Mouse (Mus musculus) bone marrow, adult 2 months (tissue): ENCODE results near the gene Tagap1. TPM values are rescaled to one million over a fixed set of nuclear protein-coding genes. Genes with fewer than 3 reads are reported as not detected.
"Not testable (repeated sequence)": the region's sequence is repeated elsewhere in the genome, so short reads cannot be mapped to it uniquely, and the experiment has no call there.

ENCODE experiments used
- H3K27ac ChIP-seq: fragments of 200-500 bp; 2 replicates; pipeline ENCODE4 v1.5.1; 2012; ENCODE audit warnings: low read depth, mild to moderate bottlenecking, control low read depth, inconsistent platforms, low read length; ENCODE audit not compliant: control insufficient read depth, poor library complexity, insufficient read depth
- H3K4me1 ChIP-seq: fragments of 200-500 bp; 2 replicates; pipeline ENCODE4 v1.6.1; 2011; ENCODE audit warnings: low read length; ENCODE audit not compliant: control insufficient read depth, insufficient read depth
- H3K4me3 ChIP-seq: fragments of 200-500 bp; replicated peaks from 2 replicates; pipeline ENCODE3; 2011; ENCODE audit warnings: mild to moderate bottlenecking, low read depth, low read length, control low read depth; ENCODE audit not compliant: control insufficient read depth
- CTCF ChIP-seq: fragments of 200-500 bp; IDR thresholded peaks from 2 replicates; pipeline ENCODE4 v1.5.1; 2011; ENCODE audit warnings: low read length, control low read depth; ENCODE audit not compliant: control insufficient read depth, insufficient read depth
- WGBS: fragments of 180-500 bp; shearing (Covaris S2); methylation state at CpG from one replicate; pipeline ENCODE4 v1.1.7; 2018; 5-methylcytosine and 5-hydroxymethylcytosine counted together
- polyA plus RNA-seq: library from polyadenylated mRNA; stranded (reverse); fragments of >200 nt; gene quantifications from 2 replicates; pipeline ENCODE4 v1.2.4, GENCODE M21; 2011; ENCODE audit warnings: low replicate concordance; ENCODE audit not compliant: missing spikeins, insufficient read depth, insufficient read length

Tagap1 gene
- polyA plus RNA-seq, 1 experiment = 32.8 TPM

DNA sequence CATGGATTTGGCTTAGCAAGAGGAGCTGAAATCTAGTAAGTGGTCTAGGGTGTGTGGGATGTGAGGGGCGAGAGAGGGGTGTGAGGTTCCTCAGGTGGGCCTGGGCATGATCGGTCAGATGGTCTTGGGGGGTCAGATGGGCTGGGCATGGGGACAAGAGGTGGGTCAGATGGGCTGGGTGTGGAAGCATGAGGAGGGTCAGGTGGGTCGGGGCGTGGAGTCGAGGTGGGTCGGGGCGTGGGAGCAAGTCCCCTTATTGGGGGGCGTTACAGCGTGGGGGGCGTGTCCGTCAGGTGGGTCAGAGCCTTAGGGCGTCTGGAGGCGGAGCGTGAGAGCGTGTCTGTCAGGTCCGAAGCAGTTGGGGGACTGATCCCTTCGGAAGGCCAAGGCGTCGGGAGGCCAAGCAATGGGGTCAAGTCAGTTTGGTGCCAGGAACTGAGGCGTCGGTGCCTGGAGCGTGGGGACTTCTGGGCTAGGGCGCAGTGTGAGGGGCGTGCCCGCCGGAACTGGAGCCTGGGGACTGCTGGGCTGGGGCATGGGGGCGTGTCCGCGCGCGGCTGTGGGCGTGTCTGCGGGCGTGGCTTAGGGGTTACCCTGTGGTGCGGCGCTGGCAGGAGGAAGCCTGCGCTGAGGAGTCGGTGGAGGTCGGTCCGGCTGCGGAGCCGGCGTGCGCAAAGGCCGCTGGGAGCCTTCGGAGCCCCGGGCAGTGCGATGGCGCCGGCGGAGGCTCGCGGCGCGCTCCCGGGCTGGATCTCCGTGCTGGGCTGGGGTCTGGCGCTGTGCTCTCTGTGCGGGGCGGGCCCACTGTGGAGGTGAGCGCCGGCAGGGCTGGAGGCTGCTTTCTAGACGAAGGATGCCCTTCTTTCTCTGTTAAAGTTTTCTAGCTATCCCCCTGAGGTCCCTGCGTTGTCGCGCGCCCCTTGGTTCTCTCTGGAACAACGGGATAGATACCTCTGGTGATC lies 17.6 kb upstream of the Tagap1 start, which contains the start of gene Gm49721:
Gene Gm49721, plus strand, starts transcription at position 618 of the 962 bp plus-strand sequence.
- Histone ChIP-seq H3K4me3 (peak within 1 kb of the TSS; percentile 59), H3K27ac (peak within 1 kb of the TSS; percentile 34)
- H3K4me1 ChIP-seq = not testable (repeated sequence)
- WGBS = 2% methylated on average over 60 of the region's 68 CpGs

DNA sequence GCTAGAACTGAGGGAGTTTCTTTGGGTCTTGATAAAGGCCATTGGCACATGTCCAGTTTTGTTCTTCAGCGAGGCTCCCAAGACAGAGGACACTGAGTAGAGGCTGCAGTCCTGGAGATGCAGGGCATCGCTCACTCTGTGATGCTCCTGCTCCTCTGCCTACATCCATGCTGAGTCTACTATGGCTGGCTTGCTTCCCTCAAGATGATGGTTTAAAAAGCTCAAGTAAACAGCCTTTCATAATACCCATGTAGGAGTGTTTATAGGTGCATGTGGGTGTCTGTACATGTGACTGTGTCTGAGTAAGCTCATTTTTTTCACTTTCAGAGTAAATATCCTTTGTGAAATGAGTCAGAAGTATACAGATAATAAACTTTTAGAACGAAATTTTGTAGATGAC lies 14.0 kb upstream of the Tagap1 start:
- H3K4me3 ChIP-seq, H3K27ac ChIP-seq, H3K4me1 ChIP-seq: not testable (repeated sequence)
- 66% methylated on average over 3 of the region's 3 CpGs for WGBS

GRCm38 (mm10) chr17:6972836-6973396 lies 12.0 kb upstream of the Tagap1 start:
- WGBS = 79% methylated on average over 4 of the region's 4 CpGs
- not testable (repeated sequence) for H3K27ac ChIP-seq, H3K4me3 ChIP-seq, H3K4me1 ChIP-seq

- not testable (repeated sequence) for H3K4me3 ChIP-seq, H3K4me1 ChIP-seq, H3K27ac ChIP-seq
- 81% methylated on average over 8 of the region's 8 CpGs for WGBS
These were observed 10.3 kb upstream of the Tagap1 start for GRCm38 (mm10) chr17:6971238-6971637.

GRCm38 (mm10) chr17:6970334-6970733 lies 9.4 kb upstream of the Tagap1 start, which contains the start of gene Rnaset2b:
Rnaset2b (plus strand) TSS chr17:6970634.
- H3K27ac ChIP-seq, H3K4me3 ChIP-seq, H3K4me1 ChIP-seq: not testable (repeated sequence)
- WGBS = 100% methylated on average over 1 of the region's 8 CpGs

- not testable (repeated sequence) for H3K27ac ChIP-seq, H3K4me3 ChIP-seq, H3K4me1 ChIP-seq
- 25% methylated on average over 1 of the region's 1 CpGs for WGBS
These were observed 6.7 kb upstream of the Tagap1 start for GRCm38 (mm10) chr17:6967673-6968072.

DNA sequence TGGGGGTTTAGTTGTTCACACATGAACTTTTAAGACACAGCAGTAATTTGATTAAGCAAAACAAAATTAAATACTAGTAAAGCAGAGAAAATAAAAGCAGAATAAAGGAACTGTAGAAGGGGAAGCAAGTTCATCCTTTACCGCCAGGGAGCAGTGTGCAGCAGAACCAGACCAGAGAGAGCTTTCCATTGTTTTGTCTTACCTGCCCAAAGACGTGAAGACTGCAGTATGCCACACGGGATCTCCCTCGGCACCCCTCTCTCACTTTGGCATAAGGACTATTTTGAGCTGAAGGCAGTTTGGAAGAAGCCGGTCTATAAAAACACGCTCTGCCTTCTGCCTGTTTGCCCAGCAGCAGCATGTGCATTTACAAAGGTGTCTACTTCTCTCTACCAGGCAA lies 4.4 kb upstream of the Tagap1 start:
- 12% methylated on average over 6 of the region's 6 CpGs for WGBS
- H3K4me3 ChIP-seq, H3K4me1 ChIP-seq, H3K27ac ChIP-seq: not testable (repeated sequence)
- TF ChIP-seq CTCF = peak; percentile 36; the same call in 1 of the 2 replicates

- peak overlapping the region; percentile 33; the same call in 1 of the 2 replicates for H3K27ac ChIP-seq
- WGBS = 18% methylated on average over 4 of the region's 4 CpGs
- H3K4me1 ChIP-seq, H3K4me3 ChIP-seq: not testable (repeated sequence)
These were observed 2.0 kb upstream of the Tagap1 start for GRCm38 (mm10) chr17:6962936-6963335.

DNA sequence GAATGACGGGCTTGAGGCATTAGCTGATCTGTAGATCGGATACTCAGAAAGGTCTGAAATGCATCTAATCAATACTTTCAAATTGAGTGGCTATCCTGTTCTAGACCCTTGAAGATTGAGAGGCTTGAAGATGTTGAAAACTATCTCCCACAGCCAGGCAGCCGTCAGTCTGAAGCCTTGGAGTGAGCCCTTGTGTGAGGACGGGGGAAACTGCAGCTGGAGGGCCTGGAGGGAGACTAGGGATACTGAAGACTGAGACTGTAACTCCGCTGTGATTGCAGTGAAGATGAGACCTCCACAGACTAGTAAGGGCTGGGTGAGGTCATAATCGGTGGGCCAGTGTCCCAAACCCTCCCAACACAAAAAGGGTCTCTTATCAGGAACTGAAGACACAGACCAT lies 1.4 kb upstream of the Tagap1 start:
- not testable (repeated sequence) for H3K4me1 ChIP-seq, H3K4me3 ChIP-seq
- 49% methylated on average over 4 of the region's 6 CpGs for WGBS
- H3K27ac ChIP-seq = peak overlapping the region; percentile 71

DNA sequence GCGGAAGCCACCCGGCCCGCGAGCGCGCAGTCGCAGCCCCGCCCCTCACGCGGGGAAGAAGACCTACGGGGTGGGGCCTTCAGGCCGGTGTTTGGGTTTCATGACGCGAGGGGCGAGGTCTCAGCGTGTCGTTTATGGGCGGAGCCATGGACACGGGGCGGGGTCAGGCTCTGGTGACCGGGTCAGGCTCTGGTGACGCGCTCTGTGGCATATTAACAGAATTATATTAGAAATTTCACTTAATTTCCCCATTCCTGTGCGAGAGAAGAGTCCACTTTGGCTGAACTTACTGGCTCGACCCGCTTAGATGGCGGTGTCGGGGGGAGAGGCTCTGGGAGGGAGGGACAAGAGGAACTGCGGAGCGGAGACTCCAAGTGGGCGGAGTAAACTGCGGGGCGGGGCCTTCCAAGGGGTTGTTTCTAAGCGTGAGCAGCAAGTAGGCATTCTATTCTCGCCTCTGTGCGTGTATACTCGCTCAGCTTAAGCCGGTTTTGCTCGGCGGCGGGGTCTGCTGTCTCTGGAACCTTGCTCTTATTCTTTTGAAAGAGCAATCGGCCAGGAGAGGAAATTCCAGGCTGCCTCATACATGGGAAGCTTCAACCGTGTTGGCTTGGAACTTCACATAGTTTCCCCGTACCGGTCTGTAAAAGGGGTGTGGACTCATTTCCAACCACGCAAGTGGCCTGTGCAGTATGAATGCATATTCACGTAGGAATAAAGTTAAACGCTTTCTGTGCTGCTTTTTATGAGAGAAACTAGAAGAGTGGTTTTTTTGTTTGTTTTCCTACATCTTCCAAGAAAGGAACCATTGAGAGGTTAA lies 435 bp upstream of the Tagap1 start:
- Histone ChIP-seq H3K4me3 (peak overlapping the region; percentile 54), H3K27ac (peak overlapping the region; percentile 63; the same call in 1 of the 2 replicates)
- not testable (repeated sequence) for H3K4me1 ChIP-seq
- WGBS = under 1% methylated on average over 21 of the region's 48 CpGs

GRCm38 (mm10) chr17:6960349-6960748 lies 607 bp downstream of the Tagap1 start:
- 0% methylated on average over 12 of the region's 12 CpGs for WGBS
- H3K27ac ChIP-seq, H3K4me3 ChIP-seq, H3K4me1 ChIP-seq: not testable (repeated sequence)

- not testable (repeated sequence) for H3K27ac ChIP-seq, H3K4me3 ChIP-seq, H3K4me1 ChIP-seq
- 43% methylated on average over 5 of the region's 6 CpGs for WGBS
These were observed 1.3 kb downstream of the Tagap1 start for GRCm38 (mm10) chr17:6959543-6960259.
